Mouse (Mus musculus) erythroblast, embryonic 14.5 days (primary cell): ENCODE results near the gene Rnf157. TPM values are rescaled to one million over a fixed set of nuclear protein-coding genes. Genes with fewer than 3 reads are reported as not detected.

Experiments
- H3K27me3 ChIP-seq: 2 replicates; pipeline ENCODE4 v1.6.1; 2012; ENCODE audit warnings: inconsistent platforms; ENCODE audit not compliant: control insufficient read depth
- H3K36me3 ChIP-seq: 2 replicates; pipeline ENCODE4 v1.6.1; 2012; ENCODE audit warnings: mild to moderate bottlenecking, inconsistent platforms; ENCODE audit not compliant: control insufficient read depth
- H3K4me1 ChIP-seq: 2 replicates; pipeline ENCODE4 v1.6.1; 2012; ENCODE audit warnings: inconsistent platforms; ENCODE audit not compliant: control insufficient read depth
- H3K4me3 ChIP-seq: replicated peaks from 2 replicates; pipeline ENCODE3; 2012; ENCODE audit warnings: moderate library complexity, mild to moderate bottlenecking, inconsistent platforms
- H3K9me3 ChIP-seq: 2 replicates; pipeline ENCODE4 v1.6.1; 2012; ENCODE audit warnings: low read length, inconsistent platforms, mixed read lengths; ENCODE audit not compliant: control insufficient read depth
- GATA1 ChIP-seq: IDR thresholded peaks from 2 replicates; pipeline ENCODE4 v1.6.1; 2012; ENCODE audit warnings: low read length, inconsistent platforms, mixed read lengths
- TAL1 ChIP-seq: IDR thresholded peaks from 3 replicates; pipeline ENCODE4 v1.6.1; 2012; ENCODE audit warnings: low read length, inconsistent platforms, mixed read lengths
- polyA plus RNA-seq: library from polyadenylated mRNA; stranded (reverse); fragments of >175 nt; gene quantifications from 2 replicates; pipeline ENCODE4 v1.2.3, GENCODE M21; 2012

Rnf157 gene
- polyA plus RNA-seq, 1 experiment = not detected

- Histone ChIP-seq H3K36me3 (peaks cover 27% of the 10 kb centered on the region), H3K4me3 (no peak overlapping the region), H3K27me3 (peaks cover 36% of the 10 kb centered on the region), H3K4me1 (peaks cover 18% of the 10 kb centered on the region), H3K9me3 (peaks cover 15% of the 10 kb centered on the region)
- TF ChIP-seq TAL1 (no peak), GATA1 (no peak)
Observed at GRCm38 (mm10) chr11:116287351-116287750, 125.5 kb downstream of the Rnf157 start.

Other genes with a start within 250 kb of the Rnf157 start
- 1.1 and 1.3 TPM in 2 replicates for gene Fbf1, start 244.9 kb downstream of the Rnf157 start, polyA plus RNA-seq
- 7.6 and 10.2 TPM in 2 replicates for gene Ten1, start 214.2 kb downstream of the Rnf157 start, polyA plus RNA-seq
- 0.10 and 0.11 TPM in 2 replicates for gene Acox1, start 214.0 kb downstream of the Rnf157 start, polyA plus RNA-seq
- 0.01 TPM in 2 replicates for gene Evpl, start 175.0 kb downstream of the Rnf157 start, polyA plus RNA-seq
- 0.78 and 1.9 TPM in 2 replicates for gene Srp68, start 138.8 kb downstream of the Rnf157 start, polyA plus RNA-seq
- gene Galr2, start 132.1 kb downstream of the Rnf157 start, polyA plus RNA-seq = not detected in 2 replicates
- gene Exoc7, start 105.8 kb downstream of the Rnf157 start, polyA plus RNA-seq = 0.84 and 0.94 TPM in 2 replicates
- gene Foxj1, start 77.6 kb downstream of the Rnf157 start, polyA plus RNA-seq = 0.01 and 0.02 TPM in 2 replicates
- gene Ubald2, start 21.1 kb upstream of the Rnf157 start, polyA plus RNA-seq = 377 and 469 TPM in 2 replicates
- 0.01 TPM in 1 of 2 replicates, not detected in the other for gene Qrich2, start 53.2 kb upstream of the Rnf157 start, polyA plus RNA-seq
- 1.2 and 1.4 TPM in 2 replicates for gene Prpsap1, start 81.2 kb upstream of the Rnf157 start, polyA plus RNA-seq
- gene Sphk1, start 117.9 kb upstream of the Rnf157 start, polyA plus RNA-seq = 13.6 and 14.3 TPM in 2 replicates
- gene Ube2o, start 168.4 kb upstream of the Rnf157 start, polyA plus RNA-seq = 71.6 and 80.5 TPM in 2 replicates
- gene Aanat, start 173.4 kb upstream of the Rnf157 start, polyA plus RNA-seq = not detected in 2 replicates
- 1.6 and 1.8 TPM in 2 replicates for gene Rhbdf2, start 214.0 kb upstream of the Rnf157 start, polyA plus RNA-seq
- not detected in 2 replicates for gene Prcd, start 240.5 kb upstream of the Rnf157 start, polyA plus RNA-seq
- gene Cygb, start 241.3 kb upstream of the Rnf157 start, polyA plus RNA-seq = 0.02 TPM in 1 of 2 replicates, not detected in the other